Mouse (Mus musculus) mouse trophoblast stem cell (cell line): ENCODE results near the gene Smarcal1.

ENCODE experiments used
- in situ Hi-C, 2 experiments: fragments of 300-500 bp; cut with MseI, MboI; formaldehyde crosslinking; loops; 2 replicates in 1 of 2; 3 replicates in 1 of 2; pipeline ENCODE4 v1.15.1; 2025

Gene Smarcal1

DNA sequence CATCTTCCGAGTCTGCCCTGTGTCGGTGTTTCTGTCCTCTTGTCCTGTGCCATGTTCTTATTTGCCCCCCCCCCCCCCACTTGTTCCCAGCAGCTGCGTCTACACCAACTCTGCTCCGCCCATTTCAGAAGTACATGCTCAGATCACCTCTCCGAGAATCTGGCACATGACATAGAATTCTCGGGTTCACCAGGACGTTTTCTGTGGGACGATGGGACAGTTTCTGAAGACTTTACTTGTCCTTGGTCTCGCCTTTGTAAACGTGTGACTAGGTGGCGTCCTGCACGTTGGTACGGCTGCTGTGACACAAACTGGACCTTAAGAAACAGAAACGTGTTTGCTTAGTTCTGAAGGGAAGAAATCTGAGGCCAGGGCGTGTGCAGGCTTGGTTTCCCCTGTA is 4.5 kb downstream of the Smarcal1 start:
- in situ Hi-C loops, result loop anchor here in 1 of 2 experiments (25.0 kb wide), 1 partner anchor 275 kb away; the partner anchor contains the start of gene Xrcc5

DNA sequence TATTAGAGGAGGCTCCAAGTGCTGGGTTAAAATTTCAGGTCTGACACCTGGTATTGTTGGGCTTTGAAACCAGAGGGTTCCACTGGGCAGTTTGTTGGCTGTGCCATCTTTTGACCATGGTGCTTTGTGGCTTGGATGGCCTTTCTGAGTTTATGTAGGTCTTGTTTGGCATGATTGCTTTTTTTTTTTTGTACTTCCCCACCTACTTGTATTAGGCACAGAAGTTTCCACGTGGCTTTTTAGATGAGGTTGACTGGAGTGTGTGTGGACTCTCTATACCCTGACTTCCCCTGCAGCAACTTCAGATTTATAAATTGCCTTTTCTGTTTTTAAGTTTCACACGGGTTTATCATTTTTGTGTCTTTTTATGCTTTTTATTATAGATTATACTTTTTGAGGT is 5.7 kb downstream of the Smarcal1 start:
- in situ Hi-C loops, result loop anchor here in 1 of 2 experiments (25.0 kb wide), 1 partner anchor 276 kb away; the partner anchor contains the start of gene Xrcc5

DNA sequence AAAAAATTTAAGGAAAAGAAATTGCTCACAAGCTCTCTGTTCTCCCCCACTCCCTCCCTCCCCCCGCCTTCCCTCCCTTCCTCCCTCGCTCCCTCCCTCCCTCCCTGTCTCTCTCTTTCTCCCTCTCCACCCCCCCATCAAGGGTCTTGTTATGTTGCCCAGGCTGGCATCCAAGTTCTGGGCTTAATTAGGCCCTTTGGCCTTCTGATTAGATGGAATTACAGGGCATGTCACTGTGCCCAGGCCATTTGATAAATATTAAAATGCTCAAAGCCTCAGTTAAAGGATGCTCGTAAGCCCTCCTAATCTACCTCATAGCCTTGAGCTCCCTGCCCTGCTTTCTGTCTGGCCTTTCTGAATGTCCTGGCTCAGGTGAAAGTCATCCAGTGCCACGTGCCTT is 7.6 kb downstream of the Smarcal1 start:
- in situ Hi-C loops, result loop anchor here in 1 of 2 experiments (25.0 kb wide), 1 partner anchor 278 kb away; the partner anchor contains the start of gene Xrcc5

DNA sequence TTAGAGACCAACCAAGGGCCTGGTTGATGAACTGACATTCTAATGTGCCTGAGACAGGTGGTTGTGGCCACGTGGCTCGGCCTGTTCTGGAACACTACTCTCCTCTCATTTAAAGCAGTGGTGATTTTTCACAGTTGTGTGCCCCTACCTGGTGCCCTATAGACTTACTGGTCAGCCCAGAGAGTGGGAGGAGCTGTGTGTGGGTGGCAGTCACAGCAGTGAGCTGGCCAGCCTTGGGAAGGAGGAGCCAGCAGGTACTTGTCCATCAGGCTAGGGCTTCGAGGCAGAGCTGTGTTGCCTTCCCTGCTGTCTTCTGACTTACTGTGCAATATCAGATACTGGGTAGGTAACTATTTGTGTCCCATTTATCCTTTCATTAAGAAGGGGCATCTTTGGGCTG is 9.3 kb downstream of the Smarcal1 start:
- in situ Hi-C loops, result loop anchor here in 1 of 2 experiments (25.0 kb wide), 1 partner anchor 280 kb away; the partner anchor contains the start of gene Xrcc5

DNA sequence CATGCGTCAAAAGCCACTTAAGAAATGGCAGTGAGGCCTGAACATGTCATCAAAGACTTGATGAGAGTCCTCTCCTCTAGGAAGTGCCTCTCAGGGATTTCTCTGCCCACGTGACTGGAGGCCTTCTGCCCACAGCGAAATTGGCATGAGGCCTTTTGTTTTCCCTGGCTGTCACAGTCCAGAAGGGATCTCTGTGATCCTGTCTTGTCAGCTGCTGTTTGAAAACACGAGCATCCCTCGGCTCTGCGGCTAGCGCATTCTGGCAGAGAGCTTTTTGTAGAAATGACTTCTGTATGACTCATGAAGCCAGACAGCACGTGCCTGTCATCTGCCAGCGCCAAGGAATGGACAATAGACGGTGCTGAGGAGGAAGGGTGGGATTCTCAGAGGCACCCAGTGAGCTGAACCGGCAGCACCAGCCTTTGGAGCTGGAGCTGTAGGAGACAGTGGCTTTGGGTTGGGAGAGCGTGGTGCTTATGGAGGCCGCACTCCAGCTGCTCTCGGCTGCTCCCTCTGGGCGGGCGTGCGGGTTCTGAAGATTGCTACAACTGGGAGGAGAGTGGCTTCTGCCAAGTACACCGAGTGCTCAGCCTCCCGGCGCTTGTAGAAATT is 10.4 kb downstream of the Smarcal1 start:
- in situ Hi-C loops, result loop anchor here in 1 of 2 experiments (25.0 kb wide), 1 partner anchor 281 kb away; the partner anchor contains the start of gene Xrcc5

DNA sequence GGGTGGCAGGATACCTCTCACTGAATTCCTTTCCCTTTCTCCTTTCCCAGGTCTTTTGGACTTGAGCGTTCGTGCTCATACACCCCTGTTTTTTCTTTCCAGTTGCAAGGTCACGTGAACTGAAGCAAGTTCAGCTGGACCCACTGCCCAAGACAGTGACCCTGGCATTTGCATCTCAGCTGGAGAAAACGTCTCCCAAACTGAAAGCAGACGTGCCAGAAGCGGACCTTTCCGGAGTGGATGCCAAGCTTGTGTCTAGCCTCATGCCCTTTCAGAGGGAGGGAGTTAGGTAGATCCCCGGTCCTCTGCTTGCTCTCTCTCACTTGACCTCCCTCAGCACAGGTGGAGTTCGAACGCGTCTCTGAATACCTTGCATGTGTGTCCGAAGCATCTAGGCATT is 12.6 kb downstream of the Smarcal1 start:
- in situ Hi-C loops, result loop anchor here in 1 of 2 experiments (25.0 kb wide), 1 partner anchor 283 kb away; the partner anchor contains the start of gene Xrcc5

DNA sequence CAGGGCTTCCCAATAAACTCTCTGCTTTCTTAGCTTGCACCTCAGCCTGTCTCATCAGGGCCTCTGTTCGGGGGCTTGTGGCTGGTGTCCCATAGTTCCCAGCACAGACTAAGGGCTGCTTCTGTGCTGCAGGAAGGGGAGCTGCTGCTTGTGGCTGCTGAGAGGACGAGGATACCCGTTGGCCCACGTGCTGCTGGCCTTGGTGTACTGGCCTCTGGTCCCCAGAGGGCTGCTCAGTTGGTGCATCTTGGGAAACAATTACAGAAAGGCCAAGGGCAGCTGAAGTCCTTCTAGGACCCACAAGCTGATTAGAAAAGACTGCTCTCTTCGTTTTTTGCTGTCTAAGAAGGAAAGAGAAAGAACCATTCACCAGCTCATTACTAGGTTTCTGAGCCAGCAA is 13.2 kb downstream of the Smarcal1 start:
- in situ Hi-C loops, result loop anchor here in 1 of 2 experiments (25.0 kb wide), 1 partner anchor 284 kb away; the partner anchor contains the start of gene Xrcc5

DNA sequence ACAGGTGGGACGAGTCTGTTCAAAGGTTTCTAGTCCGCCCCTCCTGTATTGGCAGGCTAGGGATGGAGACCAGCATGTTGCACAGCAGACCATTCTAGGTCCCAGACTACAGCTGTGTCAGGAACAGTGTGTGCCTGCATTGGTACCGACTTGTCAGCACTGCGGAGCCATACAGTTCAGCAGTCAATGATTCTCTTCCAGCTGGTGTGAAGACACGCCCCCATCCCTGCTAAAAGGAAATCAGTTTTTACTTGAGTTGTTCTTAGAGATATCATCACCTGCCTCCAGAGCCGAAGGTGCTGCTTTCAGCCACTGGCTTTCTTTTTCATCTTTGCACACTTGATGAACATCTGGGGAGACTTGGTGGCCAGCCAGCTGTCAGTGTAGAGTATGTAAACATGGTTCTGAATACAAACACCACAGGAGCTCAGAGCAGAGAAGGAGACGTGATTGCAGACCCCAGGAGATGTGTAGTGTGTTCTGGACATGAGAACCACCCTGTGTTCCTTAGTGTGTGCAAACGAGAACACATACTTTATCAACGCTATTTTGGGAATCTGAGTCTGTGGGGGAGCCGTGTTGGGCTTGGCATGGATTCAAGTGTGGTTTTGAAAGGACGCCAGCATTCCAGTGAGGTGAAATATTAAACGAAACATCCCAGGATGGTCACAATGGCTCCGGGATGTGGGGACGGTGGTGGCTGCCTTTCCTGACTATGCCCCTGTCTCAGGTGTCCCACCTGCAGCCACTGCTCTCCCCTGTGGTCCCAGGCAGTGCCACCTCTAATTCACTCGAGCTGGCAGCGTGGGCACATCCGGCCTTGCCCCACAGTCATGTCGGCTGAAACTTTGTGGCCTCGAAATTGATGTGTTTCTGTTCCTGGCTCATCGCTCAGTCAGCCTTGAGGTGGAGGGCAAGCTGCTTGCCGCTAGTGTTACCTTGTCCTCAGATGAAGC is 16.4 kb downstream of the Smarcal1 start:
- in situ Hi-C loops, result loop anchor here in 1 of 2 experiments (25.0 kb wide), 1 partner anchor 287 kb away; the partner anchor contains the start of gene Xrcc5

DNA sequence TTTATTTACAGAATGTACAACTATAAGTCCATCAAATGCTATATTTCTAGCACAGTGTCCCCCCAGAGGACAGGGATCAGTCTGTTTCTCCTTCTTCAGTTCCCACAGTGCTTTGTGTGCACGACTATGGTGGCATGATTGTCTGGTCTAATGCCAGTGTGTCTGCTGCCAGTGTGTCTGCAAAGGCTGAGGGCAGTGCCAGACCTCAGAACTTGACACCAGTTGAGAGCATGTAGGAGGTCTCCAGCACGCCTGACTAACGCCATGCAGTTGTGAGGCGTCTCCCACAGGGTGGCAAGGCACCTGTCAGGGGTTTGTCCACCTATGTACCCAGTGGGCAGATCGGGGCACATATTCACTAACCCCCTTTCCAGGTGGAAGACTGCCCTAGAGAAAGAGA is 17.7 kb downstream of the Smarcal1 start:
- in situ Hi-C loops, result no loop called here

DNA sequence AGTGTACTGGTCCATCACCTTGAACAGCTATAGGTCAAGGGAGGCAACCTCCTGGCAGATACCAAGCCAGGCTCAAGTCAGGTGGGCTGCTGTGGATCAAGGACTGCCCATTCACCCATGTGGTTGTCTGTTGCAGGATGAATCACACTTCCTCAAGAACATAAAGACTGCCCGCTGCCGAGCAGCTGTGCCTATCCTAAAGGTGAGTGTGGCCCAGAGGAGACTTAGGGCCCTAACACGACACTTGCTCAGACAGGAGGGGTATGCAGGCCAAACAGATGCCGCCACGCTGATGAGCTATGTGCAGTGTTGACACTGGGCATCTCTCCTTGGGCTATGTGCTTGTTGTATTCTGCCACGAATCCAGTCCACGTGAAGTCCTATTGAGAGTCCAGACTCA is 18.2 kb downstream of the Smarcal1 start:
- in situ Hi-C loops, result no loop called here

DNA sequence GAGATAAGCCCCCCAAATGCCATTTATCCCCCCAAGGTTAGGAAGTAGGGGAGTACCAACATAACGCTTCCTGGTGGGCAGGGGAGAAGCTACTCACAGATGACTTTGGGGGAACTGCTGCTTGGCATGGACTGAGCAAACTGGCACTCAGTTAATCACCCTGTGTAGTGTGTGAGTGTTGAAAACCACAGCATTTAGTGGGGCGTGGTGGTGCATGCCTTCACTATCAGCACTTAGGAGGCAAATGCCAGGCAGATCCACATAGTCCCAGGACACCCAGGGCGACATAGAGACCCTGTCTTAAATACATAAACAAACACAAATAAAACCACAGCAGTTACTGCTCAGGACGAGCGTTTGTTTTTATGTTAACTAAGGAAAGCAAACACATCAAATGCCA is 19.1 kb downstream of the Smarcal1 start:
- in situ Hi-C loops, result no loop called here

DNA sequence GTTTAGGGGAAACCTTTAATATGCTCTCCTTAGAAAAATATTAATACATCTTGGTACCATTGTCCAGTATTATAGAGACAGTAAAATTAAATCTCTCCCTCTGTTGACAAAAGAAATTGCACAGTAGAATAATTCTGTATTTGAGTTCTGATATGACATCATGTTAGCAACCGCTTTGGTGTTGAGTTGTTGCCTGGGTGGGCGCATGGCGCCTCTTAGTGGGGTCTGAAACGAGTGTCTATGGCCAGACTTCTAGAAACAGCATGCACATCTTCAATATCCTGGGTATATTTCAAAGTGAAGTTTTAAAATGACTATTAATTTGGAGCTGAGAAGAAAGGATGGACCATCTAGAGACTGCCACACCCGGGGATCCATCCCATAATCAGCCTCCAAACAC is 19.8 kb downstream of the Smarcal1 start:
- in situ Hi-C loops, result no loop called here

DNA sequence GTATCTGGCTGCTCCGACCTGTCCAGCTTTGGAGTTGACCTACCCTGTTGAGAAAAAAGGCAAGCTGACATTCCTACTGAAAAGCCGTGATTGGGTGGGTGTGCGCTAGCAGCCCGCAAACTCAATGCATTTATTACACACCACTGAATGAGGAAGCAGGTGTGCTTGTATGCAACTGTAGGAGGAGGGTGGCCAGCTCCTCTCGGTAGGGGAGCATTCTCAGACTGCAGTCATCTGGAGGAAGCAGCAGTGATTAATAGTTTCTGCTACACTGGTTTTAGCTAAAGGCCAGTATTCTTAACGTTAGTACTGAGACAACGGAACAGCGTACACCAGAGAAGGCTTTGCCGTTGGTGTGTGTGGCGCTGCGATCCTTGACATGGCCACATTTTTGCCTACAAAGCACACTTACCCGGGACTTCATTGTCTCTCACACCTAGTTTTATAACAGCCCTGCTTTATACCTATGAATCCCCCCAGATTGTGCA is 23.2 kb downstream of the Smarcal1 start:
- in situ Hi-C loops, result no loop called here

DNA sequence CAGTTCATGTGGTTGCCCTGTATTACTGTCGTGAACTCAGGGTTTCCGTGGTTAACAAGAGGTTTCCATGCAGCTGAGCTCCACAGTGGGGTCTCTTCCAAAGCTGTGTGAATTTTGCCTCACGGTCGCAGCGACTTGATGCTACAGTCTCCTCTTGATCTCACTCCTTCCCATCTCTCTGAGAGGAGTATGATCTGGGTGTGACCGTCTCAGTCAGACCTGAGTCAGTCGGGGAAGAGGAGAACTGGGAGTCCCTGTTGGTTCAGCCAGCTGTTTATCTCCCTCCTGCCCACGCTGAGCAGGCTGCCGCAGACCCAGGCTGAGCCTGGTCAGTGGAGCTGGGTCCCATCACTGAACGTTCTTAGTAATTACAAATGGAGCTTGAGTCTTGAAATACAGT is 26.1 kb downstream of the Smarcal1 start:
- in situ Hi-C loops, result no loop called here

DNA sequence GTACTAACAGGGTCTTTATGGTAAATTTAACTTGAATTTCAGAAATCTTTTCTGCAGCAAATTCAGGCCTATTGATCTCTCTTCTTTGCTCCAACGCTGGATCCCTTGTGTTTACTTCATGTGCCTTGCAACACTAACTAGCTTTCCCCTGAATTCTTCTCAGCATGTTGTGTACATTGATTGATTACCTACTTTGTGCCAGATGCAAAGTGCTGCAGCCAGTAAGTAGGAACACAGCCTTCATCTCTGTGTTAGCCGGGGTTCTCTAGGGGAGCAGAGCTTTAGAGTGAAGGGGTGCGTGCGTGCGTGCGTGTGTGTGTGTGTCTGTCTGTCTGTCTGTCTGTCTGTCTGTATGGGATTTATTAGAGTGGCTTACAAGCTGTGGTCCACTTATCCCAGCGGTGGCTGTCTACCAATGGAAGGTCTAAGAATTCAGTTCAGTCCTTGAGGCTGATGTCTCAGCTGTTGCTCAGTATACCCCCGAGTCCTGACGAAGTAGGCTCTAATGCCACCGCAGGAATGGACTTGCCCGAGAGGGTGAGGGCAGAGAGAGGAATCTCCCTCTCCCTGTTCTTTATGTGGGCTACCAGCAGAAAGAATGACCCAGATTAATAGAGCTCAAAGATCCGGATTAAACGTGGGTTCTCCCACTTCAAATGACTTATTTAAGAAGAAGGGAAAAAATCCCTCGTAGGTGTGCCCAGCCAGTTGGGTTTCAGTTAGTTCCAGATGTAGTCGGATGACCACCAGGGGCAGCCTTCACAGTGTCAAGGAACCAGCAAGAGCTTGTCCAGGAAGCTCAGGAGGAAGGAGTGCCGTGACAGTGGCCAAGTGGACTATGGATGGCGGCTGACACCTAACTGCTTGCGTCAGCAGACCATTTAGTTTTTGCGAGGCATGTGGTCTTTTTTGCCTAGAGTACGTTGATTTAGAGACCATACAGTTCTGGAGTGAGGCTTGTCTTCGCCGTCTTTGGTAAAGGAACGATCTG is 27.1 kb downstream of the Smarcal1 start:
- in situ Hi-C loops, result no loop called here

DNA sequence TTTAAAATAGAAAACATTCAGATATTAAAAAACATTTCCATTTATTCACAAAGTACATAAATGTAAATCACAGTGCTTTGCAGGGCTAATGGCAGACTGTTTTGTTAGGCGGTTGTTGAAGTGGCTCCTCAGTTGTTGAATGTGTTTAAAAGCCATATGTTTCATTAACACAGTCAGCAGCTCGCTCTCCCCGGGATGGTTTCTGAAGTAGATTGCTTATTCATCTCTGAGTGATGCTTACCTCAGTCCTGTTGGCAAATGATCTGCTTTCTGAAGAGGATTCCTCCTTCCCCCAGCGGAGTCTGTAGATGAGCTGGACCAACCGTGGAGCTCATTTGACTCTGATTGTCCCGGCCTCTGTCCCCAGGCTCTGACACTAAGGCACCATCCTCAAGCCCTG is 29.1 kb downstream of the Smarcal1 start:
- in situ Hi-C loops, result no loop called here

DNA sequence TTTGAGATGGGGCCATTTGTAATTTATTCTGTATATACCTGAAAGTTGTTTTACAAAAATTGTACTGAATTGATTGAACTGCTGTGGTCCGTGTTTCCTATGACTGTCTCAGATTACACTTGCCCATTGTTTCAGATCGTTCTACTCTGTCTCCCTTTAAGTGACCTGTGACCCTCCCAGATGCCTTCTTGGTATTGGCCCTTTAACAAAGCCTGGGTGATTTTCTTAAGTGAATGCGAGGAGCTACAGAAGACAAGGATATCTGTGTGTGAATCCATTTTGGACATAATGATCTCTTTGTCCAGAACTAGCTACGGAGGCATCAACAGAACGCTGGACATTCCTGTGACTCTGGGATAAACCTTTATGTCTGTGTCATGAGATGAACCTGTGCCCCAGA is 52.2 kb downstream of the Smarcal1 start:
- in situ Hi-C loops, result no loop called here

DNA sequence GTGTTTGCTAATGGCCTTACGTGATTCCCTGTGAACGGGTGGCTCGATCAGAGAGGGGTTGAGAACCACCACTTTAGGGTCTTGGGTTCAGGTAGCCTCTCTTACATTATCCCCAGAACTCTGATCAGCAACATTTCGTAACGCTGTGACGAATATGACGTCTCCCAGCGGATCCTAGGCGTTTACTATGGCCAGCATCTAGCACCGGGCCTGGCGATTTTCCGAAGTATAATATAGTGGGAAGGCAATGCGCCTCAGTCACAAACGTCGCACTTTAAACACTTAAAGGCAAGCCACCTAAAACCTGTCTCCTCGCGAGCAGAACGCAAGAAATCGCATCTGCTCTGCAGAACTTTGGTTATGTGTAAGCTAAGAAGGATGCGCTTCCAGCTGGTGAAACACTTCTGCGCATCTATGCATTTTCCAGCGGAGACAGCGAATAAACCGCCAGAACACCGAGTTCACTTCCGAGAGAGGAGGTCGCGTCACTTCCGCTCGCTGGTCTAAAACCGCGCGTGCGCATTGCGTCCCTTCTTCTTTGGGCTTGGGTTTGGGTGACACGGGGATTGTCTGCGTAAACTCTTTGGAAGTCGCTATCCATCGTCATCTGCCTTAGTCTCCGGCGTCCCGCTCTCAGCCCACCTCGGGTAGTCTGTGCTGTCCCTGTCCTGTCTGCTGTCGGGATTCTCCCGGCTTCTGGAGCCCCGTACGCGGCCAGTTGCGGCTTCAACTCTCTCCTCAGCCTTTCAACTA is 57.8 kb downstream of the Smarcal1 start:
- in situ Hi-C loops, result no loop called here

DNA sequence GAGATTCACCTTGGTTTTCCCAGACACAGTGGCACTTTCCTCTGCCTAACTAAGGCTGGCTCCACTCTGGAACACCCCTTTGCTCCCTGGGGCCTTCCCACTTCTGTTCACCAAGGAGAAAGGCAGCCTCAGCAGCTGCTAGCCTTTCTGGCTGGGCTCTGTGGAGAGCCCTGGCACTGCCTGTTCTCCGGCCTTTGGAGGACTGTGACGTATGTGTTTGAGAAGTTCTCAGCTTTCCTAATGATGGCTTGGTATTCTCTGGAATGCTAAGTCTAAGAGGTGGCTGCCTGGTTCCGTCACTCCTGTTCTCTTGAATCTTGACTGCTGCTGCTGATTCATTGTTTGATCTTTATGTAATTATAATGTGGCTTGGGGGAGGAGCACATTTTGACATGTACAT is 90.0 kb downstream of the Smarcal1 start:
- in situ Hi-C loops, result no loop called here
